Mouse (Mus musculus): ENCODE measurements at regions not wholly inside any gene's neighbourhood (a gene's known extent, or its start where the extent isn't known, plus 50 kb on each side); places are given as distances from the start of the nearest gene placed in this dataset.
A peak's percentile ranks its signal among the peaks of the same experiment; 100 is the strongest.

DNA sequence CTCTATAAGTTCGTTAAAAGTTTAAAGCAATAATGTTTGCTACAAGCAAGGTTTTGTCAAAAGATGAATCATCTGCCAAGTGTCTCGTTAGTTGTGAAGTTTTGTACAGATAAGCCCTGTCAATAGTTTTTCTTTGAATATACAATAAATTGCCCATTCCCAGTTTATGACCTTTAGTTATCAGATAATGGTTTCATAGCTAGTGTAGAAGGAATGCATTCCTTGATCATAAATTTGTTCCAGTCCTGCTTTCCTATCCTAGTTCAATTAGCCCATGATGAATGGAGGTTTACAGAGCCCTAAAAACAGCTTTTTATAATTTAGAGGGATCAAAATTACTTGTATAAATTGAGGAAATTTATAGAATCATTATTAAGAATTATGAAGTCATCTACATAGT, 62.5 kb upstream of the Lrch2 start:
- no peak for DNase-seq (ENCODE audit: low spot score)

DNA sequence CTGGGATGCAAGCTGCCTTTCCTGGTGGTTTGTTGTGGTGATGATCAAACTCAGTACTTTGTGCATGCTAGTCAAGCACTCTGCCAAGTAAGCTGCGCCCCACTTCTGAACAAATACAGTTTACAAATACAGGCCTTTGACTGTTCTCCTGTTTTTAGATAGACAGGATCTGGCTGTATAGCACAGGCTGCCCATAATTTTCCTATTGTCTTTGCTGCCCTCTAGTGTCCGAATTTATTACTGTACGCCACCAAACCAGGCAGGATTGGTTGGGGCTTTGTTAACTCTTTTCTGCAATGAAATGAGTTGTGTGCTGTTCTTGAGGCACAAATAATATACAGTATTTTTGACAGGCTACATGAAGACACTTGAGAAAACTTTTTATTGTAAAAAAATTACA, 54.8 kb upstream of the Lrch2 start:
- DNase-seq (ENCODE audit: low spot score): peak; percentile 7
